Mouse (Mus musculus) limb, embryonic 10.5 days (tissue): ENCODE results near the gene Zcwpw1. TPM values are rescaled to one million over a fixed set of nuclear protein-coding genes. Genes with fewer than 3 reads are reported as not detected.

Source experiments
- DNase-seq: peaks from one replicate; pipeline ENCODE4 v3.0.0-alpha.2; 2017; ENCODE audit warnings: low spot score
- H3K27ac ChIP-seq: fragments of 300-500 bp; sonication (generic); 2 replicates; pipeline ENCODE4 v1.5.1; 2016; ENCODE audit warnings: mild to moderate bottlenecking
- H3K27me3 ChIP-seq: fragments of 300-500 bp; sonication (generic); 2 replicates; pipeline ENCODE4 v1.6.1; 2016; ENCODE audit warnings: low read depth, mild to moderate bottlenecking; ENCODE audit not compliant: poor library complexity, severe bottlenecking
- H3K36me3 ChIP-seq: fragments of 300-500 bp; sonication (generic); 2 replicates; pipeline ENCODE4 v1.6.1; 2016; ENCODE audit warnings: mild to moderate bottlenecking, moderate library complexity
- H3K4me1 ChIP-seq: fragments of 300-500 bp; sonication (generic); 2 replicates; pipeline ENCODE4 v1.6.1; 2016
- H3K4me3 ChIP-seq: fragments of 300-500 bp; sonication (generic); 2 replicates; pipeline ENCODE4 v1.5.1; 2016; ENCODE audit warnings: mild to moderate bottlenecking, moderate library complexity
- H3K9me3 ChIP-seq: fragments of 300-500 bp; sonication (generic); replicated peaks from 2 replicates; pipeline ENCODE4 v1.6.1; 2016; ENCODE audit warnings: mild to moderate bottlenecking
- WGBS: fragments of 180-500 bp; shearing (Covaris S2); methylation state at CpG from one replicate; pipeline ENCODE4 v1.1.7; 2016; 5-methylcytosine and 5-hydroxymethylcytosine counted together
- polyA plus RNA-seq: library from polyadenylated mRNA; unstranded; fragments of >200 nt; fragmentation: Nextera tagmentation; extraction: Ambion mirVana; gene quantifications from 2 replicates; pipeline ENCODE4 v1.2.1, GENCODE M21; 2016

The Zcwpw1 gene
- polyA plus RNA-seq = 8.4 and 15.8 TPM in 2 replicates

- peak; percentile 96 for DNase-seq
- peak within 1 kb of the TSS; percentile 97 for H3K27ac ChIP-seq
- H3K4me1 ChIP-seq = peaks cover 37% of the 10 kb centered on the region
- H3K4me3 ChIP-seq = peak within 1 kb of the TSS; percentile 91
- no peaks in the 10 kb centered on the region for H3K9me3 ChIP-seq
- peaks cover 30% of the 10 kb centered on the region for H3K36me3 ChIP-seq
- peaks cover 15% of the 10 kb centered on the region for H3K27me3 ChIP-seq
- WGBS = under 1% methylated on average over 48 of the region's 48 CpGs
Measured at GRCm38 (mm10) chr5:137787151-137787928, at the start of gene Zcwpw1, which contains the start of gene Mepce. Gene Zcwpw1, plus strand, starts transcription at chr5:137787798. Gene Mepce, minus strand, starts transcription at chr5:137787655.

GRCm38 (mm10) chr5:137738516-137738915, 49.1 kb upstream of the Zcwpw1 start:
- peaks cover 66% of the 10 kb centered on the region for H3K4me1 ChIP-seq

DNA sequence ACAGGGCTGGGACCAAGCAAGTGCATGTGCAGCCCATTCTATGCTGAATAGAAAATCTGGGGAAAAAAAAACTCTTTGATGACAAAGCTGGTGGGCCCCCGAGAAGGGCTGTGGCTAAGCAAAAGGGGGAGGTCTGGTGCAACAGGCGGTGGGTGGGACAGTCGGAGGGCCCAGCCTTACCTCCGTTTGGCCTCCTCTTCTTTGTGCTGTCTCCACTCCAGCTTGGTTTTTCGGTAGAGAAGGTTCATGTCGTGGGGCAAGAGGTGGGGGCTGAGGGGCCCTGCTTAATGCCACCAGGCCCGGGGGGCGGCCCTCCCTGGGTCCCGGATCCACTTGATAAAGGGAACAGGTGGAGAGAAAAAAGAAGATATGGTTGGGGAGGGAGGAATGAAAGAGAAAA, 48.1 kb upstream of the Zcwpw1 start:
- no peak overlapping the region for H3K4me3 ChIP-seq
- H3K36me3 ChIP-seq = peaks cover 33% of the 10 kb centered on the region
- no peak for DNase-seq
- no peaks in the 10 kb centered on the region for H3K27me3 ChIP-seq
- H3K9me3 ChIP-seq = no peaks in the 10 kb centered on the region
- no peak overlapping the region for H3K27ac ChIP-seq
- peaks cover 56% of the 10 kb centered on the region for H3K4me1 ChIP-seq
- 67% methylated on average over 9 of the region's 9 CpGs for WGBS

More at GRCm38 (mm10) chr5:137738516-137738915, 49.1 kb upstream of the Zcwpw1 start:
- Histone ChIP-seq H3K9me3 (no peaks in the 10 kb centered on the region), H3K4me3 (no peak overlapping the region), H3K27me3 (no peaks in the 10 kb centered on the region), H3K36me3 (peaks cover 40% of the 10 kb centered on the region), H3K27ac (no peak overlapping the region)
- DNase-seq = no peak
- WGBS = 58% methylated on average over 5 of the region's 5 CpGs

- Histone ChIP-seq H3K4me3 (peak overlapping the region; percentile 81), H3K9me3 (no peaks in the 10 kb centered on the region), H3K27ac (peak overlapping the region; percentile 89), H3K4me1 (peaks cover 49% of the 10 kb centered on the region), H3K27me3 (no peaks in the 10 kb centered on the region), H3K36me3 (peaks cover 24% of the 10 kb centered on the region)
- WGBS = 12% methylated on average over 11 of the region's 11 CpGs
- DNase-seq = no peak
Measured at GRCm38 (mm10) chr5:137740506-137740905, 47.1 kb upstream of the Zcwpw1 start.

- under 1% methylated on average over 71 of the region's 71 CpGs for WGBS
- H3K27ac ChIP-seq = peak within 1 kb of the TSS; percentile 89
Measured at GRCm38 (mm10) chr5:137741023-137741931, 46.3 kb upstream of the Zcwpw1 start, which contains the start of gene Nyap1. Gene Nyap1, minus strand, starts transcription at chr5:137741607.

GRCm38 (mm10) chr5:137742048-137742447, 45.5 kb upstream of the Zcwpw1 start:
- H3K27ac ChIP-seq = no peak overlapping the region; the same call in 1 of the 2 replicates
- WGBS = 58% methylated on average over 10 of the region's 10 CpGs
- no peak for DNase-seq
- H3K4me1 ChIP-seq = peaks cover 61% of the 10 kb centered on the region
- H3K27me3 ChIP-seq = no peaks in the 10 kb centered on the region
- H3K36me3 ChIP-seq = peaks cover 10% of the 10 kb centered on the region; the same call in 1 of the 2 replicates
- peak overlapping the region; percentile 81 for H3K4me3 ChIP-seq
- no peaks in the 10 kb centered on the region for H3K9me3 ChIP-seq

More at GRCm38 (mm10) chr5:137741023-137741931, 46.3 kb upstream of the Zcwpw1 start, which contains the start of gene Nyap1:
- no peaks in the 10 kb centered on the region for H3K9me3 ChIP-seq
- H3K4me1 ChIP-seq = peaks cover 53% of the 10 kb centered on the region
- peak within 1 kb of the TSS; percentile 81 for H3K4me3 ChIP-seq
- no peaks in the 10 kb centered on the region for H3K27me3 ChIP-seq
- H3K36me3 ChIP-seq = peaks cover 17% of the 10 kb centered on the region
- peak; percentile 89 for DNase-seq

GRCm38 (mm10) chr5:137742836-137743235, 44.8 kb upstream of the Zcwpw1 start:
- peaks cover 65% of the 10 kb centered on the region for H3K4me1 ChIP-seq
- 89% methylated on average over 6 of the region's 6 CpGs for WGBS

GRCm38 (mm10) chr5:137744197-137744596, 43.4 kb upstream of the Zcwpw1 start:
- Histone ChIP-seq H3K27ac (no peak overlapping the region), H3K4me1 (peaks cover 67% of the 10 kb centered on the region), H3K27me3 (no peaks in the 10 kb centered on the region), H3K36me3 (0 out of 2 replicates have a peak, but pooled peaks cover 4% of the 10 kb centered on the region), H3K9me3 (no peaks in the 10 kb centered on the region), H3K4me3 (no peak overlapping the region)
- WGBS = 89% methylated on average over 7 of the region's 7 CpGs
- no peak for DNase-seq

More at GRCm38 (mm10) chr5:137742836-137743235, 44.8 kb upstream of the Zcwpw1 start:
- no peak overlapping the region for H3K27ac ChIP-seq
- no peaks in the 10 kb centered on the region for H3K9me3 ChIP-seq
- no peak overlapping the region for H3K4me3 ChIP-seq
- no peaks in the 10 kb centered on the region for H3K27me3 ChIP-seq
- H3K36me3 ChIP-seq = peaks cover 7% of the 10 kb centered on the region; the same call in 1 of the 2 replicates
- DNase-seq = no peak

DNA sequence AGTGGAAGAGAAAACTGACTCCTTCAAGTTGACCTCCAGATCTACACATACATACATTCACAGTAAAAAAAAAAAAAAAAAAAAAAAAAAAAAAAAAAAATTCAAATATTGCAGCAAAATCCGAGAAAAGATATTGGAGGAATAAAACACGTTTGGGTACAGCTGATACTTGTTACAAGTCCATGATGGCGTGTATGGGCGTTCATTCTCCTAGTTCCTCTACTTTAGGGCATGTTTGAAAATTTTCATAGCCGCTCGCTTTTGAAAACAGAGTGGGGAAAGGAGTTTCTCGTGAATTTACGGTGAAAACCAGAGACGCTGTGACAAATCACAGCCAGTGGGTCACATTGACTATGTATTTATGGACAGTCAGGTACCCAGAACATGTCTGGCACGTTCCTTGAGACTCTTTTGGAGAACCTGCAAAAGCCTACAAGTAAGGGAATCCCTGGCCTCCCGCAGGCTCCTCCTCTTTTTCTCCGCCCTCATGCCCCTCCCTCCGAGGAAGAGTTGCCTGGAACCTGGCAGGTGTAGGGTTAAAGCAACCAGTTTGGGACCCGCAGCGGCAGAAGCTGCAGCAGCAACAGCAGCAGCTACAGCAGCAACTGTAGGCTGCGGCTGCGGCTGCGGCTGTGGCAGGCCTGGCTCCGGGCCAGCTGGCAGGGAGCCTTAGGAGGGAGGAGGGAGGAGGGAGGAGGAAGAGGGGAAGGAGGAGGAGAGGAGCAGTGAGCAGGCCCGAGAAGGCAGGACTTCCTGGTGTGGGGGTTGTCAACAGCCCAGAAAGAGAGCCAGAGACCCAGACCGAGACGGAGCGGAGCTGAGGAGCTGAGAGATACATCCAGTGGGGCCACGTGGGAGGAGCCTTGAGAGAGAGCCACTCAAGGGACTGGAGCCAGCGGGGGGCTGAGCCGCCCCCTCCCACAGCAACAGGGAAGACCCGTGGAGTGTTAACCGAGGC, 42.1 kb upstream of the Zcwpw1 start, which contains the start of gene Tsc22d4:
Gene Tsc22d4 (plus strand): TSS at position 517 of the 958 bp plus-strand sequence.
- peaks cover 59% of the 10 kb centered on the region for H3K4me1 ChIP-seq
- peak within 1 kb of the TSS; percentile 88 for H3K27ac ChIP-seq
- 7% methylated on average over 28 of the region's 28 CpGs for WGBS
- no peaks in the 10 kb centered on the region for H3K9me3 ChIP-seq
- H3K27me3 ChIP-seq = no peaks in the 10 kb centered on the region
- DNase-seq = peak; percentile 92
- H3K36me3 ChIP-seq = peaks cover 10% of the 10 kb centered on the region
- H3K4me3 ChIP-seq = peak within 1 kb of the TSS; percentile 81

- Histone ChIP-seq H3K4me3 (peak overlapping the region; percentile 81), H3K27ac (peak overlapping the region; percentile 88), H3K9me3 (no peaks in the 10 kb centered on the region), H3K4me1 (peaks cover 50% of the 10 kb centered on the region), H3K27me3 (no peaks in the 10 kb centered on the region), H3K36me3 (peaks cover 18% of the 10 kb centered on the region)
- WGBS = 0% methylated on average over 20 of the region's 20 CpGs
- DNase-seq = peak; percentile 81
Measured at GRCm38 (mm10) chr5:137746282-137746850, 41.2 kb upstream of the Zcwpw1 start.

- Histone ChIP-seq H3K27ac (peak overlapping the region; percentile 88), H3K27me3 (no peaks in the 10 kb centered on the region), H3K9me3 (no peaks in the 10 kb centered on the region), H3K4me1 (peaks cover 45% of the 10 kb centered on the region), H3K36me3 (peaks cover 24% of the 10 kb centered on the region), H3K4me3 (peak overlapping the region; percentile 81)
- under 1% methylated on average over 16 of the region's 16 CpGs for WGBS
- DNase-seq = peak; percentile 57
Measured at GRCm38 (mm10) chr5:137746851-137747325, 40.7 kb upstream of the Zcwpw1 start.
